Mouse (Mus musculus): Measurements from ENCODE around the gene Bcorl1. TPM values are rescaled to one million over a fixed set of nuclear protein-coding genes. Genes with fewer than 3 reads are reported as not detected.
A peak's percentile ranks its signal among the peaks of the same experiment; 100 is the strongest.

Gene Bcorl1
- polyA plus RNA-seq, 1 experiment = 3.5 TPM

DNA sequence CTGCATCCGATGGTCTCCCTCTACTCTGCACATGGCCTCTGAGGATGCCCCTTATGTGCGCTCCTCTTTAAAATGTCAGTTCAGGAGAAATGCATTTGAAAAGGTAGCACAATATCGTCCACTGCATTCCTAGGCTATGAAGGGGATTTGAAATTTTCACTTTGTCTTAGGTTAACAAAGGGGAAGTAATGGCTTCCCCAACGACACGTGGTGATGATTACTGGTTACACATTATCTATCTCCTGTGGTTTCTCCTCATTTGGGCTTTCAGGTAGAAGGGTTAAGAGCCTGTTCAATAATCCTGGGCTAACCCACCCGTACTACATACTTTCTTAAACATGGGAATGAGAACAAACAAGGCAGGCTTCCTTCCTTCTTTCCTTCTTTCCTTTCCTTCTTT lies 48.2 kb downstream of the Bcorl1 start:
- Histone ChIP-seq H3K36me3 (ENCODE audit: control insufficient read depth, insufficient read depth, low read length) (no peaks in the 10 kb centered on the region; the same call in 1 of the 2 replicates), H3K4me1 (ENCODE audit: control insufficient read depth, insufficient read depth, low read length) (no peaks in the 10 kb centered on the region), H3K27ac (ENCODE audit: insufficient read depth, low read depth, low read length) (no peak overlapping the region), H3K27me3 (replicated peaks; ENCODE audit: control insufficient read depth, insufficient read depth, low read length) (no peaks in the 10 kb centered on the region), H3K4me3 (ENCODE audit: insufficient read depth, low read depth, low read length) (no peak overlapping the region)
- TF ChIP-seq CTCF (conservative IDR thresholded peaks at IDR 0.05; ENCODE audit: insufficient read depth, insufficient read length, low read depth, low read length) (no peak), POLR2A (IDR thresholded peaks at IDR 0.05; ENCODE audit: low read depth, low read length) (no peak)
- DNase-seq = no peak
- 89% methylated on average over 6 of the region's 6 CpGs for WGBS

DNA sequence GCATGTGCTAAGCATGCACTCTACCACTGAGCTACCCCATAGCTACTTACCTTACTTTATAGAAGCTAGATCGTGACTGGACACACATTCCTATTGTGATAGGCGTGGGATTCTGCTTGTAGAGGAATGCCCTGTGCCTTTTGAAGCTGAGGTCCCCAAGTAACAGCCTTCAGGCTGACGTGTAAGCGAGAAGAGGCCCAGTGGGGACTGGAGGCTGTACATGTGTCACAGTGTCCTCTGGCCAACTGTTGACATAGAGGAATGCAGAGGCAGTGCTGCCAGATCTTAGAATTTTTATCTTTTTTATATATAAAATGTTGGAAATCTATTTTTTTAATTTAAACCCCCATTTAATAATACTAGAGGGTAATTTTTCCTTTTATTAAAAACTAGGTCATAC lies 58.8 kb downstream of the Bcorl1 start:
- TF ChIP-seq CTCF (conservative IDR thresholded peaks at IDR 0.05; ENCODE audit: insufficient read depth, insufficient read length, low read depth, low read length) (no peak), POLR2A (IDR thresholded peaks at IDR 0.05; ENCODE audit: low read depth, low read length) (no peak)
- Histone ChIP-seq H3K4me3 (ENCODE audit: insufficient read depth, low read depth, low read length) (no peak overlapping the region), H3K27me3 (replicated peaks; ENCODE audit: control insufficient read depth, insufficient read depth, low read length) (no peaks in the 10 kb centered on the region), H3K27ac (ENCODE audit: insufficient read depth, low read depth, low read length) (no peak overlapping the region), H3K4me1 (ENCODE audit: control insufficient read depth, insufficient read depth, low read length) (no peaks in the 10 kb centered on the region), H3K36me3 (ENCODE audit: control insufficient read depth, insufficient read depth, low read length) (no peaks in the 10 kb centered on the region)
- WGBS = 85% methylated on average over 4 of the region's 4 CpGs
- DNase-seq = no peak

DNA sequence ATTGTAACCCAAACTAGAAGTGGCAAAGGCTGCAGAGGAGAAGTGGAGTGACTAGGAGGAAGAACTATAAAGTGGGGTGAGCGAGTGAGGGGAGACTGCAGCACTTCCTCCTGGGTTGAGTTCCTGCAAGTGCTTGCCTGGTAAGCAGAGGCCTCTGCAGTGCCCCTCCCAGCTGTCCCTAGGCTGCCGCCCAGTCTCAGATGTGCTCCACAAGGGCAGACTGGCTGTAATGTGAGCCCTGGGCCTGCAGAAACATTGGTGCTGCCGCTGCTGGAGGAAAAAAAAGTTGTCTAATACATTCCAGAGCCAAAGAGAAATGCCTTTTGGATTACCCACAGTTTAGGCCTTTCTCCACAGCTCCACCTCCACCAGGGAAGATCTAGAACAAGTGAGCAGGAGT lies 64.0 kb downstream of the Bcorl1 start:
- DNase-seq = no peak
- TF ChIP-seq POLR2A (IDR thresholded peaks at IDR 0.05; ENCODE audit: low read depth, low read length) (no peak), CTCF (conservative IDR thresholded peaks at IDR 0.05; ENCODE audit: insufficient read depth, insufficient read length, low read depth, low read length) (no peak)
- 57% methylated on average over 3 of the region's 3 CpGs for WGBS
- Histone ChIP-seq H3K4me3 (ENCODE audit: insufficient read depth, low read depth, low read length) (no peak overlapping the region), H3K27me3 (replicated peaks; ENCODE audit: control insufficient read depth, insufficient read depth, low read length) (no peaks in the 10 kb centered on the region), H3K27ac (ENCODE audit: insufficient read depth, low read depth, low read length) (no peak overlapping the region), H3K36me3 (ENCODE audit: control insufficient read depth, insufficient read depth, low read length) (no peaks in the 10 kb centered on the region), H3K4me1 (ENCODE audit: control insufficient read depth, insufficient read depth, low read length) (no peaks in the 10 kb centered on the region)

DNA sequence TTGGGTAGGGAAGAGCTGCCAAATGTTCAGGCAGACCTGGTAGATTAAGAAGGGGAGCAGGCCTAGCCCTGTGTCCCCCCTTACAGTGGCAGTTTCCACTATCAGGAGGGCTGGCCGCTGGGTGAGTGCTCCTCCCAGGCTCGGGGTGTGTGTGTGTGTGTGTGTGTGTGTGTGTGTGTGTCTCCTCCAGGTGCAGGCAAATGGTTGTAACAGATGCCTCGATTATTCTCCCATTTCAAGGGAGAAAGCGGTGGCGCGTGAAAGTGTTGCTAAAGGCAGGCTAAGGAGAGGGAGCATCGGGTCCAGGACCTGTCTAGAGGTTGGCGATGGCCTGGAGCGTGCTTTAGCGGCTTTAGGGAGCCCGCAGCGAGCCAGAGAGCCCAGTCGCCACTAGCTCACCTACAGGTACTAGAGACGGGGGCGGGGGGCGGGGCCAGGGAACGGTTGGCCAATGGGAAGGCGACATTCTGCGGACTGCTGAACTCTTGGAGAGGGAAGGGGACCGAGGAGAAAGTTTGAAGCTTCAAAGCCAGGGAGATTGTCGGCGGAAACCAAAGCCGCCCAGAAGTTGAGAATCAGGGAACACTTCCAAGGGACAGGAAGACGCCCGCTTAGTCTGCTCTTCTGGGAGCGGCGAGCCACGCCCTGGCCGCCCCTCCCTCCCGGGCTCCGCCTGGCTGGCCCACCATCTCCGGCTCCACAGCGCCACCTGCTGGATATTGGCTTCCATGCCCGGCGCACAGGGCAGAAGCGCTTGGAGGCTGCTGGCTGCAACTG lies 68.6 kb downstream of the Bcorl1 start:
- H3K27ac ChIP-seq (ENCODE audit: insufficient read depth, low read depth, low read length) = no peak overlapping the region
- H3K4me1 ChIP-seq (ENCODE audit: control insufficient read depth, insufficient read depth, low read length) = no peaks in the 10 kb centered on the region
- DNase-seq = peak; percentile 86
- peak overlapping the region; percentile 64 for H3K4me3 ChIP-seq (ENCODE audit: insufficient read depth, low read depth, low read length)
- TF ChIP-seq POLR2A (IDR thresholded peaks at IDR 0.05; ENCODE audit: low read depth, low read length) (no peak), CTCF (conservative IDR thresholded peaks at IDR 0.05; ENCODE audit: insufficient read depth, insufficient read length, low read depth, low read length) (peak; percentile 64)
- no peaks in the 10 kb centered on the region for H3K36me3 ChIP-seq (ENCODE audit: control insufficient read depth, insufficient read depth, low read length)
- under 1% methylated on average over 29 of the region's 36 CpGs for WGBS
- no peaks in the 10 kb centered on the region for H3K27me3 ChIP-seq (replicated peaks; ENCODE audit: control insufficient read depth, insufficient read depth, low read length)

DNA sequence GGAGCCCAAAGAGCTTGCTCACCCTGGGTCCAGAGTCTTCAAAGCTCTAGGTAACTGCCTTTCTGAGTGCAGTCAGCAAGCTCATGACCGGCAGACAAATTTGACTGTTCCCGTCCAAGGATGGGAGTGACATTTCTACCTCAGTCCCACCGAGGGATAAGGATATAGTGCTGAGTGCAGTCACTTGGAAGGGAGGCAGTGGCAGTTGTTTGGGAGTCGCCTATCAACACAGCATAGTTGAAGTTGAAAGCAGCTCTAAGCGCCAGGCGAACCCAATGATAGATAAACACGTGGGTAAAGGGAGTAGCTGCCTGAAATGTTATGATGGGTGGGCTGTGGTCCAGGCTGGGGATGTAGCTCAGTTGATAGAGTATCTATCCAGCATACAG lies 69.2 kb downstream of the Bcorl1 start:
- no peak overlapping the region for H3K4me3 ChIP-seq (ENCODE audit: insufficient read depth, low read depth, low read length)
- H3K4me1 ChIP-seq (ENCODE audit: control insufficient read depth, insufficient read depth, low read length) = no peaks in the 10 kb centered on the region
- WGBS = 14% methylated on average over 7 of the region's 7 CpGs
- no peak overlapping the region for H3K27ac ChIP-seq (ENCODE audit: insufficient read depth, low read depth, low read length)
- H3K27me3 ChIP-seq (replicated peaks; ENCODE audit: control insufficient read depth, insufficient read depth, low read length) = no peaks in the 10 kb centered on the region
- DNase-seq = no peak
- TF ChIP-seq CTCF (conservative IDR thresholded peaks at IDR 0.05; ENCODE audit: insufficient read depth, insufficient read length, low read depth, low read length) (no peak), POLR2A (IDR thresholded peaks at IDR 0.05; ENCODE audit: low read depth, low read length) (no peak)
- H3K36me3 ChIP-seq (ENCODE audit: control insufficient read depth, insufficient read depth, low read length) = no peaks in the 10 kb centered on the region

DNA sequence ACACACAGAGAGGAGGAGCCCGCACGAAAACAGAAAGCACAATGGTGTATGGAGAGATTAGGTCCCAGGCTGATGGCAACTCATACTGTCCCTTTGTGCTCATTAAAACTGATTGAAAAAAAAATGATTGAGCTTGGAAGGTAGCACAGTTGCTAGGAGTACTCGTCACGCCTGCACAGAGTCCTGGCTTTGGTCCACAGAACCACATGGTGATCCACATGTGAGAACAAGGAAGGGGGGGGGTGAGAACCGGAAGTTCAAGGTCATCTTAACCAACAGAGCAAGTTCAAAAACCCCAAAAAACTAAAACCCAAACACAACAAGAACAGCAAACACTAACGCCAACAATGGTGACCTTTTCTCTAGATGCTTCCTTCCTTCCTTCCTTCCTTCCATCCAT lies 71.5 kb downstream of the Bcorl1 start:
- no peak overlapping the region for H3K27ac ChIP-seq (ENCODE audit: insufficient read depth, low read depth, low read length)
- DNase-seq = peak; percentile 18
- H3K4me1 ChIP-seq (ENCODE audit: control insufficient read depth, insufficient read depth, low read length) = no peaks in the 10 kb centered on the region
- TF ChIP-seq POLR2A (IDR thresholded peaks at IDR 0.05; ENCODE audit: low read depth, low read length) = no peak
- no peak overlapping the region for H3K4me3 ChIP-seq (ENCODE audit: insufficient read depth, low read depth, low read length)
- 54% methylated on average over 6 of the region's 6 CpGs for WGBS
- no peaks in the 10 kb centered on the region for H3K36me3 ChIP-seq (ENCODE audit: control insufficient read depth, insufficient read depth, low read length)
- no peaks in the 10 kb centered on the region for H3K27me3 ChIP-seq (replicated peaks; ENCODE audit: control insufficient read depth, insufficient read depth, low read length)

DNA sequence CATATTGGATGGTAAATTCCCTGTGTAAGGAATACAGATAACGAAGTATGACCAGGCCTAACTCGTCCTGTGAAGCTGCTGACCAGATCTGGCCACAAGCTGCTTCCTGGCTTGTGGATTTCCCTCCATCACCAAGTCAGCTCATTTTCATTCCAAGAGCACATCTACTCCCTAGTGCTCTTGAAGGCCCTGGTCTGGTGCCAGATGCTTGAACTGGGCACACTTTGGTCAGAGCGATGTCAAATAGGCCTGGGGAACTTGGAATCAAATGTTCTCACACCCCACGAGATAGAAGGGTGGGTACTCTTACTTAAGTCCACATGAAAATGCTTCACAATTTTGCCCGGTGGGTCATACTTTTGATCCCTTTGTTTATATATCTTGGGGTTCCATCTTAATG lies 73.1 kb downstream of the Bcorl1 start:
- DNase-seq = no peak
- no peak overlapping the region for H3K27ac ChIP-seq (ENCODE audit: insufficient read depth, low read depth, low read length)
- no peaks in the 10 kb centered on the region for H3K27me3 ChIP-seq (replicated peaks; ENCODE audit: control insufficient read depth, insufficient read depth, low read length)
- WGBS = 89% methylated on average over 5 of the region's 5 CpGs
- no peaks in the 10 kb centered on the region for H3K4me1 ChIP-seq (ENCODE audit: control insufficient read depth, insufficient read depth, low read length)
- no peaks in the 10 kb centered on the region for H3K36me3 ChIP-seq (ENCODE audit: control insufficient read depth, insufficient read depth, low read length)
- no peak overlapping the region for H3K4me3 ChIP-seq (ENCODE audit: insufficient read depth, low read depth, low read length)
- TF ChIP-seq CTCF (conservative IDR thresholded peaks at IDR 0.05; ENCODE audit: insufficient read depth, insufficient read length, low read depth, low read length) (no peak), POLR2A (IDR thresholded peaks at IDR 0.05; ENCODE audit: low read depth, low read length) (no peak)
